24 mouse cellular contexts compared by ENCODE assay signal in the genomic region with DNA sequence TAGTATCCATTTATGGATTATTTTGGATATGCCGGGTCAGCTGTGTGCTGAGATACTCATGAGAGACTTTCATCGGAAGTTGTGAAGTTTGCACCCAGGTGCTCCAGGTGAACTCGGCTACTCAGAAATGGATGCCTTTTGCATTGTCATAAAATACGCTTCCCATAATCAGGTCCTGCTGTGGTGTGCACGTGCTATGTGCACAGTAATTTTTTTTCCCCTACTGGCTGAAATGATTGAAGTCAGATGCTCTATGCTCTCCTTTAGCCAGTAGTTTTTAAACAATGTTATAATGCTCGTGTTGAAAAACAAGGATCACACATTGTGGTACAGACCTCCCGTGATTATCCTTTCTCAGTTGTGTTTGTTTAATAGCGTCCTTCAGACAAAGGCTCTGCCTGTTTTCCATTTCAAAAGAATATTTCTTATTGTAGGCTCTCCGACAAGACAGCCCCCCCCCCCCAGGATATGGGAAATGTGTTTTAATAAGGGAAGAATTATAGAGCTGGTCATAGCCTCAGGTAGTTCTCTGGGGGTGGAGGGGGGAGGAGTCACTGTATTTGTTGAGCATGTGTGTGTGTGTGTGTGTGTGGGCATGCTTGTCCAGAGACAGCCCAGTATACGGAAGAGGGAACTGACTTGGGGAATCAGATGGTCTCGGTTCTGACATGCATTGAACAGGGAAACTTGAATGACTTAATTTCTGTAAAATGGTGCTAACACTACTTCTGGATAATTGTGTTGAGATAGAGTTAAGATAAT. TPM values are rescaled to one million over a fixed set of nuclear protein-coding genes. Genes with fewer than 3 reads are reported as not detected.
DNase-seq lines count a peak whose midpoint lies in the region; ATAC-seq lines count a peak whose summit lies in the region.
"Had no signal": no experiment of that assay in that cellular context is flagged by ENCODE, and none has a peak within 500 bp of the region (broad histone marks: within the 10 kb centered on the region; RNA-seq: fewer than 3 reads in every experiment).

No protein-coding gene starts in this region.

- 63% methylated on average over 11 of the region's 11 CpGs for WGBS in embryonic facial prominence, embryonic 11.5 days
- WGBS in embryonic facial prominence, embryonic 10.5 days, result 78% methylated on average over 11 of the region's 11 CpGs
- 57% methylated on average over 11 of the region's 11 CpGs for WGBS in hindbrain, embryonic 11.5 days
- WGBS in hindbrain, embryonic 14.5 days, result 43% methylated on average over 11 of the region's 11 CpGs
- WGBS in midbrain, embryonic 13.5 days, result 42% methylated on average over 11 of the region's 11 CpGs
- WGBS in midbrain, embryonic 10.5 days, result 59% methylated on average over 11 of the region's 11 CpGs

- ATAC-seq in embryonic facial prominence, embryonic 11.5 days (replicated peaks; ENCODE audit: insufficient number of reproducible peaks, low FRiP score, low TSS enrichment, low read depth), result no peak
- ATAC-seq in hindbrain, embryonic 11.5 days (ENCODE audit: low FRiP score), result peak; percentile 60
- ATAC-seq in hindbrain, embryonic 14.5 days (ENCODE audit: low FRiP score), result no peak
- ATAC-seq in midbrain, embryonic 13.5 days, result peak; percentile 60
- ATAC-seq: activated CD4-positive, CD25-positive, alpha-beta regulatory T cell, adult 4 months; forebrain, embryonic 16.5 days; intestine, postnatal 0 days had no signal

- H3K27ac ChIP-seq in embryonic facial prominence, embryonic 11.5 days (replicated peaks; ENCODE audit: low read depth, low read length), result no peak overlapping the region
- no peak overlapping the region for H3K27ac ChIP-seq in embryonic facial prominence, embryonic 10.5 days (replicated peaks)
- no peak overlapping the region for H3K27ac ChIP-seq in hindbrain, embryonic 11.5 days (ENCODE audit: low read depth, low read length)
- no peak overlapping the region for H3K27ac ChIP-seq in hindbrain, embryonic 14.5 days
- H3K27ac ChIP-seq in midbrain, embryonic 13.5 days, result no peak overlapping the region
- no peak overlapping the region for H3K27ac ChIP-seq in midbrain, embryonic 10.5 days (replicated peaks)
- H3K27ac ChIP-seq: embryonic facial prominence, embryonic 15.5 days; forebrain, embryonic 12.5 days; hindbrain, embryonic 10.5 days; hindbrain, embryonic 15.5 days had no signal

- no peak overlapping the region for H3K9ac ChIP-seq in embryonic facial prominence, embryonic 11.5 days (replicated peaks; ENCODE audit: low read length)
- H3K9ac ChIP-seq in hindbrain, embryonic 11.5 days (ENCODE audit: low read depth, low read length), result no peak overlapping the region
- no peak overlapping the region for H3K9ac ChIP-seq in hindbrain, embryonic 14.5 days
- H3K9ac ChIP-seq in midbrain, embryonic 13.5 days (replicated peaks), result no peak overlapping the region
- H3K9ac ChIP-seq: embryonic facial prominence, embryonic 15.5 days; forebrain, embryonic 12.5 days; hindbrain, embryonic 15.5 days had no signal

- H3K9me3 ChIP-seq in embryonic facial prominence, embryonic 11.5 days (replicated peaks; ENCODE audit: control insufficient read depth, low read length), result no peaks in the 10 kb centered on the region
- H3K9me3 ChIP-seq in embryonic facial prominence, embryonic 10.5 days, result no peaks in the 10 kb centered on the region
- H3K9me3 ChIP-seq in hindbrain, embryonic 11.5 days (ENCODE audit: control insufficient read depth, low read length), result no peaks in the 10 kb centered on the region
- no peaks in the 10 kb centered on the region for H3K9me3 ChIP-seq in hindbrain, embryonic 14.5 days (ENCODE audit: control insufficient read depth, low read length)
- H3K9me3 ChIP-seq in midbrain, embryonic 13.5 days, result no peaks in the 10 kb centered on the region
- H3K9me3 ChIP-seq in midbrain, embryonic 10.5 days (replicated peaks), result no peaks in the 10 kb centered on the region
- H3K9me3 ChIP-seq: embryonic facial prominence, embryonic 15.5 days; forebrain, embryonic 12.5 days; hindbrain, embryonic 10.5 days; hindbrain, embryonic 15.5 days had no signal

- DNase-seq in embryonic facial prominence, embryonic 11.5 days (ENCODE audit: low spot score), result peak; percentile 52
- DNase-seq in embryonic facial prominence, embryonic 10.5 days (ENCODE audit: low spot score), result no peak
- DNase-seq in hindbrain, embryonic 11.5 days (ENCODE audit: low spot score), result no peak
- no peak for DNase-seq in hindbrain, embryonic 14.5 days (ENCODE audit: low spot score)
- DNase-seq in midbrain, embryonic 10.5 days (ENCODE audit: low spot score), result no peak
- DNase-seq: adrenal gland, postnatal 10 days; adrenal gland, postnatal 36 days; cerebellum, adult 18-20 months; cerebellum, adult 9-11 months; cerebellum, postnatal 25 days; gastrocnemius, postnatal 10 days; gastrocnemius, postnatal 36 days had no signal

- H3K36me3 ChIP-seq in embryonic facial prominence, embryonic 11.5 days (replicated peaks; ENCODE audit: control insufficient read depth, insufficient read depth, low read depth, low read length), result no peaks in the 10 kb centered on the region
- H3K36me3 ChIP-seq in embryonic facial prominence, embryonic 10.5 days (replicated peaks), result no peaks in the 10 kb centered on the region
- H3K36me3 ChIP-seq in hindbrain, embryonic 11.5 days (ENCODE audit: control insufficient read depth, insufficient read depth, low read length), result no peaks in the 10 kb centered on the region
- H3K36me3 ChIP-seq in hindbrain, embryonic 14.5 days (replicated peaks; ENCODE audit: control insufficient read depth, insufficient read depth), result no peaks in the 10 kb centered on the region
- H3K36me3 ChIP-seq in midbrain, embryonic 13.5 days, result no peaks in the 10 kb centered on the region
- no peaks in the 10 kb centered on the region for H3K36me3 ChIP-seq in midbrain, embryonic 10.5 days
- H3K36me3 ChIP-seq: embryonic facial prominence, embryonic 15.5 days; forebrain, embryonic 12.5 days; hindbrain, embryonic 10.5 days; hindbrain, embryonic 15.5 days had no signal

- H3K27me3 ChIP-seq in embryonic facial prominence, embryonic 11.5 days (ENCODE audit: control insufficient read depth, insufficient read depth, low read length), result no peaks in the 10 kb centered on the region
- H3K27me3 ChIP-seq in embryonic facial prominence, embryonic 10.5 days (replicated peaks; ENCODE audit: low read depth, poor library complexity, severe bottlenecking), result no peaks in the 10 kb centered on the region
- no peaks in the 10 kb centered on the region for H3K27me3 ChIP-seq in hindbrain, embryonic 11.5 days (ENCODE audit: control insufficient read depth, insufficient read depth, low read length)
- H3K27me3 ChIP-seq in hindbrain, embryonic 14.5 days (ENCODE audit: control insufficient read depth, insufficient read depth, low read length), result no peaks in the 10 kb centered on the region
- peaks cover 12% of the 10 kb centered on the region; the same call in 1 of the 2 replicates for H3K27me3 ChIP-seq in midbrain, embryonic 13.5 days
- H3K27me3 ChIP-seq in midbrain, embryonic 10.5 days (ENCODE audit: low read depth, poor library complexity, severe bottlenecking), result peaks cover 29% of the 10 kb centered on the region
- H3K27me3 ChIP-seq: embryonic facial prominence, embryonic 15.5 days; hindbrain, embryonic 15.5 days had no signal

- H3K4me3 ChIP-seq in embryonic facial prominence, embryonic 11.5 days (ENCODE audit: low read depth, low read length), result no peak overlapping the region
- no peak overlapping the region for H3K4me3 ChIP-seq in embryonic facial prominence, embryonic 10.5 days
- H3K4me3 ChIP-seq in hindbrain, embryonic 11.5 days (ENCODE audit: low read depth, low read length), result no peak overlapping the region
- H3K4me3 ChIP-seq in hindbrain, embryonic 14.5 days (replicated peaks; ENCODE audit: low read length), result no peak overlapping the region
- H3K4me3 ChIP-seq in midbrain, embryonic 13.5 days (replicated peaks), result no peak overlapping the region
- no peak overlapping the region for H3K4me3 ChIP-seq in midbrain, embryonic 10.5 days
- H3K4me3 ChIP-seq: embryonic facial prominence, embryonic 15.5 days; forebrain, embryonic 12.5 days; hindbrain, embryonic 10.5 days; hindbrain, embryonic 15.5 days had no signal

- peaks cover 2% of the 10 kb centered on the region for H3K4me1 ChIP-seq in embryonic facial prominence, embryonic 11.5 days (ENCODE audit: control insufficient read depth, insufficient read depth, low read length)
- H3K4me1 ChIP-seq in embryonic facial prominence, embryonic 10.5 days, result peaks cover 17% of the 10 kb centered on the region
- no peaks in the 10 kb centered on the region for H3K4me1 ChIP-seq in hindbrain, embryonic 11.5 days (replicated peaks; ENCODE audit: control insufficient read depth, insufficient read depth, low read length)
- no peaks in the 10 kb centered on the region; the same call in 1 of the 2 replicates for H3K4me1 ChIP-seq in hindbrain, embryonic 14.5 days (replicated peaks; ENCODE audit: control insufficient read depth, insufficient read depth, low read length)
- peaks cover 7% of the 10 kb centered on the region for H3K4me1 ChIP-seq in midbrain, embryonic 13.5 days (replicated peaks)
- peaks cover 25% of the 10 kb centered on the region for H3K4me1 ChIP-seq in midbrain, embryonic 10.5 days
- H3K4me1 ChIP-seq: hindbrain, embryonic 15.5 days had no signal

- H3K4me2 ChIP-seq in embryonic facial prominence, embryonic 11.5 days (ENCODE audit: low read depth, low read length), result no peak overlapping the region
- no peak overlapping the region for H3K4me2 ChIP-seq in hindbrain, embryonic 11.5 days (replicated peaks; ENCODE audit: low read depth, low read length)
- no peak overlapping the region for H3K4me2 ChIP-seq in hindbrain, embryonic 14.5 days (replicated peaks)
- H3K4me2 ChIP-seq in midbrain, embryonic 13.5 days (replicated peaks), result no peak overlapping the region
- H3K4me2 ChIP-seq: embryonic facial prominence, embryonic 15.5 days; forebrain, embryonic 12.5 days; heart, embryonic 11.5 days; hindbrain, embryonic 15.5 days had no signal

RNA-seq across cellular contexts. Expression of gene A930009A15Rik, which starts 16.3 kb away (rescaled TPM):
- polyA plus RNA-seq in embryonic facial prominence, embryonic 11.5 days (2014; fragmentation: Nextera tagmentation; extraction: Ambion mirVana), result 0.21 TPM in 2 replicates
- not detected in 2 replicates for polyA plus RNA-seq in embryonic facial prominence, embryonic 10.5 days (2016; fragmentation: Nextera tagmentation; extraction: Ambion mirVana)
- 0.35 and 0.40 TPM in 2 replicates for polyA plus RNA-seq in hindbrain, embryonic 11.5 days (2014; fragmentation: Nextera tagmentation; extraction: Ambion mirVana)
- 0.39 and 0.42 TPM in 2 replicates for polyA plus RNA-seq in hindbrain, embryonic 14.5 days (2014; fragmentation: Nextera tagmentation; extraction: Ambion mirVana)
- 0.61 and 0.69 TPM in 2 replicates for polyA plus RNA-seq in midbrain, embryonic 13.5 days (2015; fragmentation: Nextera tagmentation; extraction: Ambion mirVana)
- 0.31 and 1.1 TPM in 2 replicates for polyA plus RNA-seq in midbrain, embryonic 10.5 days (2016; fragmentation: Nextera tagmentation; extraction: Ambion mirVana)
- polyA plus RNA-seq: activated CD4-positive, CD25-positive, alpha-beta regulatory T cell, adult 4 months; embryonic facial prominence, embryonic 15.5 days; forebrain, embryonic 12.5 days; heart, embryonic 11.5 days; heart, embryonic 14.5 days; heart, postnatal 0 days; intestine, embryonic 14.5 days; intestine, postnatal 0 days had no signal

RNA-seq across cellular contexts. Expression of gene Lgr5, which starts 34.0 kb away (rescaled TPM):
- polyA plus RNA-seq in embryonic facial prominence, embryonic 11.5 days (2014; fragmentation: Nextera tagmentation; extraction: Ambion mirVana), result 10.2 and 11.5 TPM in 2 replicates
- 5.2 and 7.1 TPM in 2 replicates for polyA plus RNA-seq in embryonic facial prominence, embryonic 10.5 days (2016; fragmentation: Nextera tagmentation; extraction: Ambion mirVana)
- 6.4 and 6.7 TPM in 2 replicates for polyA plus RNA-seq in hindbrain, embryonic 11.5 days (2014; fragmentation: Nextera tagmentation; extraction: Ambion mirVana)
- 2.5 and 2.7 TPM in 2 replicates for polyA plus RNA-seq in hindbrain, embryonic 14.5 days (2014; fragmentation: Nextera tagmentation; extraction: Ambion mirVana)
- polyA plus RNA-seq in midbrain, embryonic 13.5 days (2015; fragmentation: Nextera tagmentation; extraction: Ambion mirVana), result 2.2 and 2.9 TPM in 2 replicates
- 7.2 and 9.1 TPM in 2 replicates for polyA plus RNA-seq in midbrain, embryonic 10.5 days (2016; fragmentation: Nextera tagmentation; extraction: Ambion mirVana)

Comparison
In these comparisons a context has a peak if more than half of its experiments do, and no peak if none do; other contexts are left out.
1. ATAC-seq: peak in hindbrain, embryonic 11.5 days (single experiment) and midbrain, embryonic 13.5 days (single experiment); none in embryonic facial prominence, embryonic 11.5 days (single experiment) and hindbrain, embryonic 14.5 days (single experiment).